Mouse (Mus musculus): ENCODE measurements around the gene Pilra.

Pilra gene

DNA sequence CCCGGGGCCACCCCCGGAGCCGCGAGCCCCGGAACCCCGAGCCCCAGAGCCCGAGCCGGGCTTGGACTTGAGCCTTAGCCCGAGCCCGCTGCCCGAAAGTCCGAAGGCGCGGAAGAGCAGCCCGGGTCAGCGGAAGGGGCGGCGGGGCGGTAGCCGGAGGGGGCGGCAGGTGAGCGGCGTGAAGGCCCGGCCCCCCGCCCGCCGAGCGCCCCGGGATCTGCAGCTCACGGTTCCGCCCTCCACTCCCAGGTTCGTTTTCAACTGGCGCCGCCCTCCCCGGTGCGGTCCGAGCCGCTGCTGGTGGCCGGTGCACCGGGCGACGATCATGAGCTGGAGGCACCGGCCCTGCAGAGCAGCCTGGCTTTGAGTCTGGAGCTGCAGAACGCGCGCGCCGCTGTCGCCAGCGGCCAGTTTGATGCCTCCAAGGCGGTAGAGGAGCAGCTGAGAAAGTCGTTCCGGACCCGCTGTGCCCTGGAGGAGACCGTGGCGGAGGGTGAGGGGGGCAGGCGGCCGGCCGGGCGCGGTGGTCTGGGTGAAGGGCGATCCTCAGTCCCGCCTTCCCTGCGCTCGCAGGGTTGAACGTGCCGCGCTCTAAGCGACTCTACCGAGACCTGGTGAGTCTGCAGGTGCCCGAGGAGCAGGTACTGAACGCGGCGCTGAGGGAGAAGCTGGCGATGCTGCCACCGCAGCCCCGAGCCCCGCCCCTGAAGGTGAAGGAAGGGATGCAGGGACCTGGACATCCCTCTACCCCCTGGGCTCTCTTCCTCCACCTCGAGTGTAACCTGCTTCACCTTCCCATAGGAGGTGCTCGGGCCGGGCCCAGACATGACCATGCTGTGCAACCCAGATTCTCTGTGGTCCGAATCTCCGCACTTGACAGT is 56.8 kb downstream of the Pilra start:
- no peak for DNase-seq (ENCODE audit: low spot score in 2 of 2)

DNA sequence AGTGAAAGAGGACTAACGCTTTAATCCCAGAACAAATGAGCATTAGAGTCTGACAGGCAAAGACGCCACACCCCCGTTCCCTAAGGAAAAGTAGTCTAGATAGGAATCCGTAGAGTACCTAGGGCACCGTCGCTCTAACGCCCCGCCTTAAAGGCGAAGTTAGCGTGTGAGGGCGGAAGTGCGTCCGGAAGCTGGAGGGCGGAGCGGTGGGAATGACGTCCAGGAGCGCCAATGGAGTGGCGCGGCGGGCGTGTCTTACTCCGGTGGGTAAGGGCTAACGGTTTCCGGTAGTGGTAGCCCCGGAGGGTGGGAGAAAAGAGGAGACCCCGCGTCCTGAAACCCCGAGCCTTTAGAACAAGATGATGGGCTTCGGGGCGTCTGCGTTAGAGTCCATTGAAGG is 57.4 kb downstream of the Pilra start, which contains the start of gene Ppp1r35:
Ppp1r35 (plus strand) TSS at position 215 of the 400 bp plus-strand sequence.
- peak; percentile 92 to 98 for DNase-seq (ENCODE audit: low spot score in 2 of 2)

DNA sequence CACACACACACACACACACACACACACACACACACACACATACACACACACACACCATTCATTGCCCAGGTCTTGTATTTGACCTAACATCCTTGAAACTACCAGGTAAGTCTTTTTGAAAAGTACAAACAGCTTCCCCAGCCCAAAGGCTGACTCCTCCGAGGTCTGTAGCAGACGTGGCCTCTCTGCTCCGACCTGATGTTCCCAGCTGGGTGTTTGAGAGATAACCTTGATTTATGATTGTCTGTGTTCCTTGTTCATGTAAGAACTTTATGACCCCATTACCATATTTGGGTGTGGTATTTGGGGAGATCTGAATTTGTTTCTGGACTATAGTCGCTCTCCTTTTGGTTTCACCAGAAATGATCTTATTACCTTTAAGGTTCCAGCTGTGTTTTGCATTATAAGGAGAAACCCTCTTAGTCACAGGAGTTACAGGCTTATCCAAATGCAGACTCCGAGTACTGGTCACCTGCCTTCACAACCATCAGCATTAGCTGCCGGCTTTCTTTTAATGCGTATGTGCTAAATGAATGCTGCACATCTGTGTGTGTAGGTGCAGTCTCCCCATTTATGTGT is 58.7 kb downstream of the Pilra start:
- DNase-seq (ENCODE audit: low spot score in 2 of 2), result no peak

DNA sequence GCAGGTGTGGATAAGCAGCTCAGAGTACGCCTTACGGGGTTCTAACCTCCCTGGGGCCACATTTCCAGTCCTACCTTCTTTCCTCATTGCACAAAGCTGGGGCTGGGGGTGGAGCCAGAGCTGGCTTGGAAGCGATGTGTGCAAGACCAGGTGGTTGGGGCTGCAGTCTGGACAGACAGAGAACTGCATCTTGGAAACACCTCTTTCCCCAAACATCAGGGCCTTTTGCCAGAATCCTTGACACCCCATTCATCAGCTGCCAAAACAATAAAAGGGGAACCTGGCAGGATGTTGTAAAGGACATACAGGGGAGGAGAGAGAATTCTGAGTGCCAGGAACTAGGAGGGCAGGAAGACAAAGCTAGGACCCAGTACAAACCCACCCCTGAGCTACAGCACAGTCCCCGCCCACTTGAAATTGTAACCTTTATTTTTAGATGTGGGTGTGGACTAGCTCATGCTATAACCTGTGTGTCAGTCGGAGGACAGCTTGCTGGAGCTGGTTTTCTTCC is 59.6 kb downstream of the Pilra start:
- DNase-seq (ENCODE audit: low spot score in 2 of 2), result no peak

DNA sequence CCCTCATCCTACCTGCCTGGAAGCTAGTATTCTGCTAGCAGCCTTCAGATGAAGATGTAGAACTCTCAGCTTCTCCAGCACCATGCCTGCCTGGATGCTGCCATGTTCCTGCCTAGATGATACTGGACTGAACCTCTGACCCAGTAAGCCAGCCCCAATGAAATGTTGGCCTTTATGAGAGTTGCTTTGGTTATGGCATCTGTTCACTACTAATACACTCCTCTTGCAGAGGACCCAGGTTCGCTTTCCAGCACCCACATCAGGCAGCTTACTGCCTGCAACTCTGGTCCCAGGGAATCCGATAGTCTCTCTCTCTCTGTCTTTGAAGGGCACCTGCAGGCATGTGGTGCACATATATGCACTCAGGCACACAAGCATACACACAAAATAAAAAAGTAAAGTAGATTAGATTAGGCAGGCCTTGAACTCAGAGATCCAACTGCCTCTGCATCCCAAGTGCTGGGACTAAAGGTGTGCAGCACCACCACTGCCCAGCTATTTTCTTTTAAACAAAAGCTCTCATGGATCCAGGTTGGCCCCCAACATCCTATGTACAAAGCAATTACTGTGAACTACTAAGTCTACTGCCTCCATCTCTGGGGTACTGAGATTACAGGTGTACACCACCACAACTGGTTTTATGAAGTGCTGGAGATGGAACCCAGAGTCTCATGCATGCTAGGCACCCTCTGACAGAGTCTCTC is 60.3 kb downstream of the Pilra start:
- no peak for DNase-seq (ENCODE audit: low spot score in 2 of 2)

DNA sequence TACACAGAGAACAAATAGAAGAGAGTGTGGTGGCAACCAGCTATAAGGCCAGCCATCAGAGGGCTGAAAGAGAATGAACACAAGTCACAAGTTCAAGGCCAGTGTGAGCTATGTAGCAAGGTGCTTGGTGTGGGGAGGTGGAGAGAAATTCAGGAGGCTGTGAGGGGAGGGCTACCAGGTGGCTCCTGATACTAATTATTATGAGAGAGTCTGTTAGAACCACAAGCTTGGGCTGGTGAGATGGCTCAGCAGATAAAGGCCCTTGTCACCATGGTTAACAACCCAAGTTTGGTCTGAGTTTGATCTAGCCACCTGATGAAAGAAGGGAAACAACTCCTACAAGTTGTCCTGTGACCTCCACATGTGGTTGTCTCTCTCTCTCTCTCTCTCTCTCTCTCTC is 63.3 kb downstream of the Pilra start:
- no peak for DNase-seq (ENCODE audit: low spot score in 2 of 2)

Measured in left cerebral cortex, adult 9 months (tissue).